Mouse (Mus musculus) midbrain, postnatal 0 days (tissue): ENCODE data around the gene Cnmd. TPM values are rescaled to one million over a fixed set of nuclear protein-coding genes. Genes with fewer than 3 reads are reported as not detected.
A peak's percentile ranks its signal among the peaks of the same experiment; 100 is the strongest.

Experiments used
- ATAC-seq: fragments of 200-750 bp; cut with Nextera tagmentation; 2 replicates; pipeline ENCODE4 v1.8.0; 2017; ENCODE audit warnings: moderate number of reproducible peaks, mild to moderate bottlenecking, moderate TSS enrichment, moderate library complexity; ENCODE audit not compliant: low FRiP score
- DNase-seq: peaks from one replicate; pipeline ENCODE4 v3.0.0-alpha.2; 2015; ENCODE audit warnings: low spot score
- H3K27ac ChIP-seq: fragments of 300-500 bp; sonication (generic); 2 replicates; pipeline ENCODE4 v1.5.1; 2014; ENCODE audit warnings: low read depth, mild to moderate bottlenecking, low read length, mixed read lengths
- H3K27me3 ChIP-seq: fragments of 300-500 bp; sonication (generic); 2 replicates; pipeline ENCODE4 v1.6.1; 2014; ENCODE audit warnings: low read length, control low read depth, mixed read lengths; ENCODE audit not compliant: insufficient read depth
- H3K36me3 ChIP-seq: fragments of 300-500 bp; sonication (generic); 2 replicates; pipeline ENCODE4 v1.6.1; 2014; ENCODE audit warnings: low read length, control low read depth, mixed read lengths; ENCODE audit not compliant: insufficient read depth
- H3K4me1 ChIP-seq: fragments of 300-500 bp; sonication (generic); 2 replicates; pipeline ENCODE4 v1.6.1; 2014; ENCODE audit warnings: mild to moderate bottlenecking, control low read depth, antibody characterized with exemption, low read length, mixed read lengths; ENCODE audit not compliant: insufficient read depth
- H3K4me2 ChIP-seq: fragments of 300-500 bp; sonication (generic); 2 replicates; pipeline ENCODE4 v1.6.1; 2014; ENCODE audit warnings: low read depth, mild to moderate bottlenecking, low read length, mixed read lengths; ENCODE audit not compliant: poor library complexity, severe bottlenecking
- H3K4me3 ChIP-seq: fragments of 300-500 bp; sonication (generic); 2 replicates; pipeline ENCODE4 v1.5.1; 2014; ENCODE audit warnings: low read depth, mild to moderate bottlenecking, low read length, moderate library complexity
- H3K9ac ChIP-seq: fragments of 300-500 bp; sonication (generic); replicated peaks from 2 replicates; pipeline ENCODE4 v1.6.1; 2014; ENCODE audit warnings: mild to moderate bottlenecking, low read length, moderate library complexity, mixed read lengths; ENCODE audit not compliant: poor library complexity, severe bottlenecking
- H3K9me3 ChIP-seq: fragments of 300-500 bp; sonication (generic); 2 replicates; pipeline ENCODE4 v1.6.1; 2016; ENCODE audit warnings: low read length, control low read depth
- CTCF ChIP-seq: IDR thresholded peaks from 2 replicates; pipeline ENCODE4 v1.5.1; 2016; ENCODE audit warnings: antibody characterized with exemption, mild to moderate bottlenecking
- WGBS: fragments of 180-500 bp; shearing (Covaris S2); extraction: QIAGEN DNeasy Blood & Tissue Kit; methylation state at CpG from one replicate; pipeline ENCODE4 v1.1.7; 2014; 5-methylcytosine and 5-hydroxymethylcytosine counted together
- polyA plus RNA-seq: library from polyadenylated mRNA; unstranded; fragments of >200 nt; fragmentation: Nextera tagmentation; extraction: Ambion mirVana; gene quantifications from 2 replicates; pipeline ENCODE4 v1.2.1, GENCODE M21; 2015
- total RNA-seq: library from RNA; depleted of rRNA; stranded (reverse); fragments of >200 nt; gene quantifications from 2 replicates; pipeline ENCODE4 v1.2.3, GENCODE M21; 2014

Cnmd gene
- total and polyA plus RNA-seq, 2 experiments from 2014 or later = 3.1 to 4.0 TPM

DNA sequence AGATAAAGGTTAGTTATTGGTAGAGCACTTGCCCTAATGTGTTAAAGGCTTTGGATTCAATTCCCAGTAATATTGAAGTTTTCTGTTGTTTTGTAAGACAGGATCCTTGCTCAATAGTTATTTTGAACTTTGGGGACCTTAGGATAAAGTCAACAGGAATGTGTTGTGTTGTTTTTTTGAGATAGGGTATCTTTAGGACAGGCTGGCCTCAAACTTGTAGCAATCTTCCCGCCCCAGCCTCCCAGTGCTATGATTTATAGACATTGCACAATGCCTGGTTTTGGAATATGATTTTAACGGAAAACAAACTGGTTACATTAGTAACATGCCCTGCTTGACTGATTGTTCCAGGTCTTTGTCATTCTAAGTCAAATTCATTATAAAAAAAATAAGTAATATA, 28.8 kb downstream of the Cnmd start:
- no peak overlapping the region for H3K9ac ChIP-seq
- no peaks in the 10 kb centered on the region for H3K4me1 ChIP-seq
- H3K9me3 ChIP-seq = no peaks in the 10 kb centered on the region
- WGBS = 94% methylated on average over 2 of the region's 2 CpGs
- H3K36me3 ChIP-seq = 0 out of 2 replicates have a peak, but pooled peaks cover 3% of the 10 kb centered on the region
- no peak for TF ChIP-seq CTCF
- ATAC-seq (no peak), DNase-seq (no peak)
- H3K4me2 ChIP-seq = no peak overlapping the region
- H3K27ac ChIP-seq = no peak overlapping the region
- no peaks in the 10 kb centered on the region for H3K27me3 ChIP-seq
- no peak overlapping the region for H3K4me3 ChIP-seq

DNA sequence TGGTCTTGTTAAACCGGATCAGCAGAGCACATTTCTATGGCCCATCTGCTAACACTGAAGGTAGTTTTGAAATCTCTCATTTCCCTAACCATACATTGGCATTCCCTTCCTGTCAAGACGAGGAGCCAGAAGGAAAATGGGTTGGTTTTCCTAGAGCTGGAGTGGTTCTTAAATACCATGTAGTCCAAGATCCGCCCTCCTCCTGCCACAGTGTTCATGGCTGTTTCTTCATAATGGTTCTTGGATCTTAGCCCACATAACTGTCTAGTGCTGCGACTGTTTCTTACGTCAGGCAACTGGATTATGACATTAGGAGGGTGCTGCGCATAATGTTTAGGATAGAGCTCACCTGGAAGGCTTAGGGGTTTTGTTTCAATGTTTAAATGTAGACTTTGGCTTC, 29.6 kb downstream of the Cnmd start:
- DNase-seq = no peak
- no peak for TF ChIP-seq CTCF
- H3K4me1 ChIP-seq = no peaks in the 10 kb centered on the region
- no peak overlapping the region for H3K9ac ChIP-seq
- 0 out of 2 replicates have a peak, but pooled peaks cover 3% of the 10 kb centered on the region for H3K36me3 ChIP-seq
- no peaks in the 10 kb centered on the region for H3K27me3 ChIP-seq
- H3K4me2 ChIP-seq = no peak overlapping the region
- no peak for ATAC-seq
- H3K27ac ChIP-seq = no peak overlapping the region
- H3K4me3 ChIP-seq = no peak overlapping the region
- WGBS = 92% methylated on average over 6 of the region's 6 CpGs
- no peaks in the 10 kb centered on the region for H3K9me3 ChIP-seq

DNA sequence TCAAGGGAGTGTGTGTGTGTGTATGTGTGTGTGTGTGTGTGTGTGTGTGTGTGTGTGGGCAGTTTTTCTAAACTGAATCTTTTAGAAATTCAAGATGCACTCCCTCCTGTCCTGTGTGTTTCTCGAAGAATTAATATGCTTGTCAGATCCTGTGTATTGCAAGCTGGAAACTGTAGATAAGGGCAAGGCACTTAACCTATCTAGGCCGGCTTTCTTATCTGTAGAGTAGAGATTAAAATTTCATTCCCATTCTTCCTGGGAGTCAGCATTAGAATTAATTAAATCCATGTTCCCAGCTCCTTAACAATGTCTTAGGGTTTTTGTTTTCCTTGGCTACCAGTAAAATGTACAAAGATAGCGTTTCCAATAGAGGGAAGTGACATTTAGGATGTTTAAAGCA, 40.8 kb downstream of the Cnmd start:
- H3K36me3 ChIP-seq = peaks cover 27% of the 10 kb centered on the region
- no peak overlapping the region for H3K4me2 ChIP-seq
- no peaks in the 10 kb centered on the region for H3K4me1 ChIP-seq
- no peak for ATAC-seq
- TF ChIP-seq CTCF = no peak
- H3K4me3 ChIP-seq = no peak overlapping the region
- no peaks in the 10 kb centered on the region for H3K9me3 ChIP-seq
- no peaks in the 10 kb centered on the region for H3K27me3 ChIP-seq
- H3K27ac ChIP-seq = no peak overlapping the region
- 60% methylated on average over 3 of the region's 3 CpGs for WGBS
- no peak for DNase-seq
- H3K9ac ChIP-seq = no peak overlapping the region

DNA sequence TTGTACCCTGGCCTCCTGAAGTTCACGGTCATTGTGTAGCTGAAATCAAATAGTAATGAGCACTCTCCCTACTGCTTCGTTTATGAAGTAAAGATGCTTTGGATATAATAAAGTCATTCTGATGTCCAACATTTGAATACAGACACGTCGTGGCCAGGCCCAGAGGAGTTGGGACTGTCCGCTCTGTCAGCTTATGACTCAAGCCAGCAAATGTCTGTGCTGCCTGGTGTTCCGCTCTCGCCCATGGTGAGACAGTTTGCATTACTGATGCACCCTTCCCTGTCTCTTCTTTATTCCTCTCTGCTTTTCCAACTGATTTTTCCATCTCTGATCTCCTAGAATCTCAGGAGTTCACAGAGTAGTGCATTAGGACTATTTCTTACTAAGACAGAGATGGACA, 42.2 kb downstream of the Cnmd start:
- H3K9me3 ChIP-seq = no peaks in the 10 kb centered on the region

DNA sequence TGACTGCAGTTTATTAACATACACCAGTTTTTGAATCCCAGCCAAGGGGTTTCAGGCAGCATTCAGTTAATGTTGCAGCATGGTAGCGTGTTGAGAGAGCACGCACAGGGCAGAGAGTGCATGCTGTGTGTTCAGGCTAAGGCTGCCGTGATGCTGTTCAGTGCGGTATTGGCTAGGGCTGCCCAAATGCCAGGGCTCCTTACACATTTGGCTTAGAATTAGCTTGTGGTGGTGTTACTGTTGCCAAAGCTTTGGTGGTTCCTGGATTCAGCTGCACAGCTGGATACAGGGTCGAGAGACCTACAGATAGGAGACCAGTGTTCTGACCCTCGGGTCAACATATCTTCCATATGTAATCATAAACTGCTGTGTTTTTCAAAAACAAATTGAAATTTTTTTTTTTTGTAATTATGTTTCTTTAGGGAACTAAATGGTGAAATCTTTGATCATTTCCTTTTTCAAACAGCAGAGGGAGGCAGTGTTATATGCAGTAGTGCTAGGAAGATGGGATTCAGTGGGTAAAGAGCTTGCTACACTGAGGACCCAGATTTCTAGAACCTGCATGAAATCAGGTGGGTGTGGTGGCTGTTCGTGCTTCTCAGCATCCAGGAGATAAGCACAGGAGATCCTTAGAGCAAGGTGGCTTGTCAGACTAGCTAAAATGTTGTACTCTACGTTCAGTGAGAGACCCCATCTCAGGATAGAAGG, 44.7 kb downstream of the Cnmd start:
- DNase-seq (peak; percentile 82), ATAC-seq (peak; percentile 70; the same call in 1 of the 2 replicates)
- Histone ChIP-seq H3K9ac (no peak overlapping the region), H3K27ac (no peak overlapping the region), H3K36me3 (peaks cover 28% of the 10 kb centered on the region), H3K4me1 (no peaks in the 10 kb centered on the region), H3K4me2 (no peak overlapping the region), H3K9me3 (no peaks in the 10 kb centered on the region), H3K4me3 (no peak overlapping the region), H3K27me3 (no peaks in the 10 kb centered on the region)
- 78% methylated on average over 8 of the region's 8 CpGs for WGBS
- peak; percentile 93 for TF ChIP-seq CTCF

More for the DNA sequence above, 42.2 kb downstream of the Cnmd start:
- no peak for TF ChIP-seq CTCF
- WGBS = 92% methylated on average over 7 of the region's 7 CpGs
- no peaks in the 10 kb centered on the region for H3K4me1 ChIP-seq
- no peak for ATAC-seq
- H3K9ac ChIP-seq = no peak overlapping the region
- DNase-seq = no peak
- no peaks in the 10 kb centered on the region for H3K27me3 ChIP-seq
- H3K4me2 ChIP-seq = no peak overlapping the region
- no peak overlapping the region for H3K4me3 ChIP-seq
- H3K36me3 ChIP-seq = peaks cover 17% of the 10 kb centered on the region
- no peak overlapping the region for H3K27ac ChIP-seq

DNA sequence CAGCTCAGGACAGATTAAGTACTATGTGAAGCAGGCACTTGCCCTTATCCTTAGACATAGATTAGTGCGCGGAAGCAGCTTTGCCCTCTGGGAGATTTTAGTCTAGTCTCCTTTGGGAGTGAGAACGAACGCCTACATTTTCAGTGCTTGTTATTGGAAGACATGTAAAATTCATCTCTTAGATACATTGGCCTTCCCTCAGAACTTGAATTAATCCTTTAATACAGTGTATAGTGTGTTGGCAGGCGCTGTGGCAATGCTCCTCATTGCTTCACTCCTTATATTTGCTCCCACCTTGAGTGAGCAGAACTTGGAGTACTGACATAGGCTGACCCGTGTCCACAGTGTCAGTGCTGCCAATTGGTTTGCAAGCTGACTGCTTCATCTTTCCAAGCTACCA, 53.7 kb downstream of the Cnmd start:
- H3K4me3 ChIP-seq = no peak overlapping the region
- H3K9me3 ChIP-seq = no peaks in the 10 kb centered on the region
- H3K27me3 ChIP-seq = no peaks in the 10 kb centered on the region
- no peak overlapping the region for H3K4me2 ChIP-seq
- H3K27ac ChIP-seq = no peak overlapping the region
- DNase-seq = no peak
- no peak for ATAC-seq
- peaks cover 37% of the 10 kb centered on the region for H3K36me3 ChIP-seq
- no peak for TF ChIP-seq CTCF
- no peaks in the 10 kb centered on the region for H3K4me1 ChIP-seq
- no peak overlapping the region for H3K9ac ChIP-seq
- WGBS = 86% methylated on average over 6 of the region's 6 CpGs
